Mouse (Mus musculus): ENCODE data around the gene Cit. TPM values are rescaled to one million over a fixed set of nuclear protein-coding genes. Genes with fewer than 3 reads are reported as not detected.
"Not testable (repeated sequence)": the region's sequence is repeated elsewhere in the genome, so short reads cannot be mapped to it uniquely, and the experiment has no call there.

The Cit gene
- 39.7 and 46.7 TPM in 2 replicates for polyA plus RNA-seq (2014; fragmentation: Nextera tagmentation; extraction: Ambion mirVana)

DNA sequence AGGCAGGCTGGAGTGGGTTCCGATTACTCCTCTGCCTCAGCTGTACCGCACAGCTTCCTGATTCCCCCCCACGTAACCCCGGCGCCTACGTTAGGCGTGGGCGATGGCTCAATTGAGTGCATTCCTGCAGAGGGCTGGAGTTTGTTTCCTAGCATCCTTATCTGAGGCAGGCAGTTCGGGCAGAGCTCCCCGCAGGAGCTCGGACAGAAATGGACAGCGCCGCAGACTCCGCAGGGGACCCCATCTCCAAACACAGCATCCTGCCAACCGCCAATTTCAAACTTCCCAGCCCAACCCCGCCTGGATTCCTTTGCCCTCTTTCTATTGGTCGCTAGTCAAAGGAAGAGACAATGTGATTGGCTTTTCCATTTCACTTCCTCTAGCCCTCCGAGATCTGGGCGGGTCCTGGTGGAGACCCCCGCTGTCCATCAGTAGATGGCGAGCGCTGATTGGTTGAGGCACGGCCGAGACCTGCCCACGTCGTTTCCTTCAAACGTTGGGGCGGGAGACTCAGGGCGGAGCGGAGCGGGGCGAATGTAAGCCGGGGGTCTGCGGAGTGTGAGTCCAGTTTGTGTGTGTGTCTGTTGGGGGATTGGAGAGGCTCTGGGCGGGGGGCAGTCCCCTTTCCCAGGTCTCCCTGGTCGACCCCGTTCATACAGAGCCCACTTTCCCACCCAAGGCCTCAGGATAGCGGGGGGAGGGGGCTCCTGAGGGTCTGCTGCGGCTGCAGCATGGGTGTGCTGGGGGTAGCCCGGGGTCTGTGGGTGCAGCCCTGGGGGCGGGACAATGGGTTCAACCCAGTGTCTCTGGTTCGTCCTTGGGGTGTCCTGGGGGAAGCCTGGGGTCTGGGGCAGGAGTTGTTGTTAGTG is at the start of gene Cit:
TSS of gene Cit (plus strand) at position 513 of the 869 bp plus-strand sequence.
- under 1% methylated on average over 42 of the region's 42 CpGs for WGBS
- Histone ChIP-seq H3K9ac (peak within 1 kb of the TSS; percentile 87), H3K4me2 (peak within 1 kb of the TSS; percentile 85), H3K4me3 (ENCODE audit: low read depth, low read length) (peak within 1 kb of the TSS; percentile 91), H3K36me3 (ENCODE audit: insufficient read depth) (peaks cover 19% of the 10 kb centered on the region), H3K27ac (ENCODE audit: low read depth) (peak within 1 kb of the TSS; percentile 72), H3K9me3 (ENCODE audit: low read depth, low read length) (no peaks in the 10 kb centered on the region), H3K27me3 (ENCODE audit: insufficient read depth, low read length) (no peaks in the 10 kb centered on the region), H3K4me1 (ENCODE audit: insufficient read depth) (peaks cover 13% of the 10 kb centered on the region; the same call in 1 of the 2 replicates)
- no peak for TF ChIP-seq CTCF (IDR thresholded peaks at IDR 0.05; ENCODE audit: low read depth)
- ATAC-seq (ENCODE audit: insufficient read depth): peak; percentile 99
- peak; percentile 99 for DNase-seq

GRCm38 (mm10) chr5:115799016-115799894 is 45.8 kb upstream of the Cit start:
- Histone ChIP-seq H3K27me3 (ENCODE audit: insufficient read depth, low read length) (no peaks in the 10 kb centered on the region), H3K4me3 (ENCODE audit: low read depth, low read length) (no peak overlapping the region), H3K27ac (ENCODE audit: low read depth) (no peak overlapping the region), H3K9me3 (ENCODE audit: low read depth, low read length) (no peaks in the 10 kb centered on the region), H3K9ac (no peak overlapping the region), H3K4me2 (no peak overlapping the region), H3K4me1 (ENCODE audit: insufficient read depth) (no peaks in the 10 kb centered on the region), H3K36me3 (ENCODE audit: insufficient read depth) (no peaks in the 10 kb centered on the region)
- ATAC-seq (ENCODE audit: insufficient read depth) (no peak), DNase-seq (no peak)
- no peak for TF ChIP-seq CTCF (IDR thresholded peaks at IDR 0.05; ENCODE audit: low read depth)
- 58% methylated on average over 15 of the region's 15 CpGs for WGBS

GRCm38 (mm10) chr5:115799895-115800232 is 45.2 kb upstream of the Cit start:
- H3K9ac ChIP-seq: no peak overlapping the region
- no peak for ATAC-seq (ENCODE audit: insufficient read depth)
- H3K4me3 ChIP-seq (ENCODE audit: low read depth, low read length): no peak overlapping the region
- no peaks in the 10 kb centered on the region for H3K27me3 ChIP-seq (ENCODE audit: insufficient read depth, low read length)
- WGBS: 49% methylated on average over 4 of the region's 4 CpGs
- no peaks in the 10 kb centered on the region for H3K9me3 ChIP-seq (ENCODE audit: low read depth, low read length)
- no peak for DNase-seq
- H3K4me1 ChIP-seq (ENCODE audit: insufficient read depth): no peaks in the 10 kb centered on the region
- no peak for TF ChIP-seq CTCF (IDR thresholded peaks at IDR 0.05; ENCODE audit: low read depth)
- no peak overlapping the region for H3K4me2 ChIP-seq
- H3K27ac ChIP-seq (ENCODE audit: low read depth): no peak overlapping the region
- H3K36me3 ChIP-seq (ENCODE audit: insufficient read depth): no peaks in the 10 kb centered on the region

GRCm38 (mm10) chr5:115812262-115812661 is 32.8 kb upstream of the Cit start:
- Histone ChIP-seq H3K4me1 (ENCODE audit: insufficient read depth) (no peaks in the 10 kb centered on the region), H3K36me3 (ENCODE audit: insufficient read depth) (no peaks in the 10 kb centered on the region), H3K9me3 (ENCODE audit: low read depth, low read length) (no peaks in the 10 kb centered on the region), H3K4me3 (ENCODE audit: low read depth, low read length) (no peak overlapping the region), H3K27me3 (ENCODE audit: insufficient read depth, low read length) (no peaks in the 10 kb centered on the region), H3K4me2 (no peak overlapping the region), H3K27ac (ENCODE audit: low read depth) (no peak overlapping the region), H3K9ac (no peak overlapping the region)
- ATAC-seq (ENCODE audit: insufficient read depth): no peak
- no peak for TF ChIP-seq CTCF (IDR thresholded peaks at IDR 0.05; ENCODE audit: low read depth)
- 71% methylated on average over 3 of the region's 3 CpGs for WGBS
- no peak for DNase-seq

GRCm38 (mm10) chr5:115817022-115817421 is 28.1 kb upstream of the Cit start:
- TF ChIP-seq CTCF (IDR thresholded peaks at IDR 0.05; ENCODE audit: low read depth): 0 out of 2 replicates have a peak, but pooled peaks have one; percentile 3
- Histone ChIP-seq H3K4me1 (ENCODE audit: insufficient read depth) (no peaks in the 10 kb centered on the region), H3K9ac (no peak overlapping the region), H3K27me3 (ENCODE audit: insufficient read depth, low read length) (no peaks in the 10 kb centered on the region), H3K4me2 (no peak overlapping the region), H3K9me3 (ENCODE audit: low read depth, low read length) (no peaks in the 10 kb centered on the region), H3K36me3 (ENCODE audit: insufficient read depth) (no peaks in the 10 kb centered on the region), H3K27ac (ENCODE audit: low read depth) (no peak overlapping the region), H3K4me3 (ENCODE audit: low read depth, low read length) (no peak overlapping the region)
- peak; percentile 79 for DNase-seq
- no peak for ATAC-seq (ENCODE audit: insufficient read depth)
- WGBS: 38% methylated on average over 6 of the region's 6 CpGs

GRCm38 (mm10) chr5:115817655-115818054 is 27.4 kb upstream of the Cit start:
- not testable (repeated sequence) for H3K27me3 ChIP-seq (ENCODE audit: insufficient read depth, low read length); H3K36me3 ChIP-seq (ENCODE audit: insufficient read depth); H3K4me3 ChIP-seq (ENCODE audit: low read depth, low read length); H3K9ac ChIP-seq; H3K27ac ChIP-seq (ENCODE audit: low read depth); H3K4me2 ChIP-seq; H3K4me1 ChIP-seq (ENCODE audit: insufficient read depth); H3K9me3 ChIP-seq (ENCODE audit: low read depth, low read length); DNase-seq; ATAC-seq (ENCODE audit: insufficient read depth)
- WGBS: 86% methylated on average over 1 of the region's 1 CpGs

GRCm38 (mm10) chr5:115819966-115820365 is 25.1 kb upstream of the Cit start:
- no peak overlapping the region for H3K4me3 ChIP-seq (ENCODE audit: low read depth, low read length)
- no peaks in the 10 kb centered on the region for H3K36me3 ChIP-seq (ENCODE audit: insufficient read depth)

More at GRCm38 (mm10) chr5:115819966-115820365, 25.1 kb upstream of the Cit start:
- no peaks in the 10 kb centered on the region for H3K9me3 ChIP-seq (ENCODE audit: low read depth, low read length)
- DNase-seq (no peak), ATAC-seq (ENCODE audit: insufficient read depth) (no peak)
- TF ChIP-seq CTCF (IDR thresholded peaks at IDR 0.05; ENCODE audit: low read depth): no peak
- H3K27me3 ChIP-seq (ENCODE audit: insufficient read depth, low read length): no peaks in the 10 kb centered on the region
- no peak overlapping the region for H3K27ac ChIP-seq (ENCODE audit: low read depth)
- H3K4me2 ChIP-seq: no peak overlapping the region
- WGBS: 66% methylated on average over 9 of the region's 9 CpGs
- H3K9ac ChIP-seq: no peak overlapping the region
- no peaks in the 10 kb centered on the region for H3K4me1 ChIP-seq (ENCODE audit: insufficient read depth)

Data from lung, embryonic 14.5 days (tissue).